Mouse (Mus musculus) bone marrow macrophage, adult 2 months (primary cell): ENCODE measurements around the gene Stx2.

Source experiments
- CTCF ChIP-seq: IDR thresholded peaks from 2 replicates; pipeline ENCODE4 v1.5.1; 2012; ENCODE audit warnings: low read depth, mild to moderate bottlenecking, low read length, moderate library complexity
- POLR2A ChIP-seq: IDR thresholded peaks from 2 replicates; pipeline ENCODE4 v1.6.1; 2012; ENCODE audit warnings: mild to moderate bottlenecking, low read depth, low read length, borderline replicate concordance

- no peak for TF ChIP-seq POLR2A
- no peak for TF ChIP-seq CTCF
These were observed 23.8 kb downstream of the Stx2 start for GRCm38 (mm10) chr5:128984536-128984935.
